Mouse (Mus musculus): ENCODE measurements around the gene Zfp628. TPM values are rescaled to one million over a fixed set of nuclear protein-coding genes. Genes with fewer than 3 reads are reported as not detected.

Zfp628 gene
- polyA plus RNA-seq, 1 experiment from 2014 or later = 4.2 TPM

DNA sequence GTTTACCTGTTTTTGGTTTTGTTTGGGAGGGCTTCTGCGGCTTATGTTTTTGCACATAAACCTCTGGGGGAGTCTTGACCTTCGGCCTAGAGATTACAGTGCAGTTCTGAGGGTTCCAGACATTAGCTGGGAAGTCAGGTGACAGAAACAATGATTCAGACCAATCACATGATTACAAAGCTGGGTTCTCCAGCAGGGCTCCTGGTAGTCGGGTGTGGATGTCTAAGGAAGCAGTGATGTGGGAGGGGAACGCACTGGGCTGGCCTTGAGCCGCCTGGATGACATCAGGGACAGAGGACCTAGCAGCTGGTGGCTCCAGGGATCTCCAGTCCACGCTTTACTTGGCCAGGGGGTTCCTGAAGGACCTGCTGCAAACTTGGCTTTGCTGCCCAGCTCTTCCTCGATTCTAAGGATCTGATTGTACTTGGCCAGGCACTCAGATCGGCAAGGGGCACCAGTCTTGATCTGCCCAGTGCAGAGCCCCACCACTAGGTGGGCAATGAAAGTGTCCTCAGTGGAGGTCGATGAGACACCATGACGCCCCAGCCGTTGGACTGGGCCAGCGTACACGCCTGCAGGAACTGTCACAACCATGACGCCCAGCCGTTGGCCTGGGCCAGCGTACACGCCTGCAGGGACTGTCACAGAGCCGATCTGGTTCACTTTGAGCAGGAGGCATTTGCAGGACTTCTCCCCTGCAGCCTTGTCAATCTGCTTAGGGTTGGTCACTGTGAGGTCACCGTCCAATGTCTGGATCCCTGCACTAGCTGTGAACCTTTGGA is 35.7 kb downstream of the Zfp628 start:
- H3K4me2 ChIP-seq (replicated peaks) = no peak overlapping the region
- no peak for ATAC-seq (ENCODE audit: low FRiP score, low read depth)
- 84% methylated on average over 19 of the region's 19 CpGs for WGBS

DNA sequence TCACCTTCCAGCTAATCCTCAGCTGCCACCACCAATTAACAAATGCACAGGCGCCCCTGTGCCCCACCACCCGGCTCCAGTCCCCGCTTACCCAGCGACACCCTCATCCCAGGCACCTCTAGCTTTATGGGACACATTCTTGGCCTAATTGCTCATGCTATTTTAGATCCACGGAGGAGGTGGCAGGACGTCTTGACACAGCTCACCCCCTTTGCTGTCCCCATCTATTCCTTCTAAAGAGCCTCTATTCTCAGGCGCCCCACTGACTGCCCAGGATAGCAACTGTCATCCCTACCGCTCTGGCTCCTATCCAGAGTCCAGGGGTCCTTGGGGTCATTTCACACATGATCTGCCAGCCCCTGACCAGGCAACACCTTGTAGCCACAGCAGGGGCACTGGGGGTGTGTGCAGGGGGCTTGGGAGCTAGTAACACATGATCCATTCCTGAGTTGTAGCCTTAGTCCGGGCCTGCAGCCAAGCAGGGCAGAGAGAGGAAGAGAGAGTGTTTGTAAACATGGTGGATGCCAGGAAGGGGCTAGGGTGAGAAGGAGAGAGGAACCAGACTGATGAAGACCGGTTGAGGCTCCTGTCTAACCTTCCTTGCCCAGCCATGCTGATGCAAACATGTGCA is 38.9 kb downstream of the Zfp628 start:
- 0 out of 2 replicates have a peak, but pooled peaks have one; percentile 33 for ATAC-seq (ENCODE audit: low FRiP score, low read depth)
- H3K4me3 ChIP-seq = no peak overlapping the region
- WGBS = 12% methylated on average over 10 of the region's 10 CpGs

More for the DNA sequence above, 35.7 kb downstream of the Zfp628 start:
- H3K9me3 ChIP-seq = no peaks in the 10 kb centered on the region
- H3K27ac ChIP-seq = no peak overlapping the region
- no peaks in the 10 kb centered on the region for H3K27me3 ChIP-seq
- peaks cover 9% of the 10 kb centered on the region for H3K4me1 ChIP-seq
- H3K4me3 ChIP-seq = no peak overlapping the region
- no peaks in the 10 kb centered on the region for H3K36me3 ChIP-seq
- H3K9ac ChIP-seq = no peak overlapping the region

DNA sequence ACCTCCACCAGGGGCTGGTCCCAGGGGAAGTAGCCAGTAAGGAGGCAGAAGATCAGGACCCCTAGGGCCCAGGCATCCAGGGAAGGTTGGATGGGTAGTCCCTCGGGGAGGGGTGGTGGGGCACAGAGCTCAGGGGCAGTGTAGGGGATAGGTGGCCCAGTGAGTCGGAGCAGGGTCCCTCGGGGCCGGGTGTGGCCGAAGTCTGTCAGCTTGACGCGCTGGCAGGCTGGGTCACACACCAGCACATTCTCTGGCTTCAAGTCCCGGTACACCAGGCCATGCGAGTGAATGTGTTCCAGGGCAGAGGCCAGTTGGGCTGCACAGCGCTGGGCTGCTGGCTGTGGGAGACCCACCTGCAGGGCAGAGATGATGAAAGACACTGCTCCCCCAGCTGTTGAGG is 42.3 kb downstream of the Zfp628 start:
- Histone ChIP-seq H3K4me1 (peaks cover 7% of the 10 kb centered on the region), H3K27me3 (no peaks in the 10 kb centered on the region), H3K27ac (no peak overlapping the region), H3K36me3 (no peaks in the 10 kb centered on the region), H3K4me2 (replicated peaks) (no peak overlapping the region), H3K9ac (no peak overlapping the region), H3K9me3 (no peaks in the 10 kb centered on the region), H3K4me3 (no peak overlapping the region)
- ATAC-seq (ENCODE audit: low FRiP score, low read depth) = no peak
- WGBS = 85% methylated on average over 10 of the region's 10 CpGs

More for the DNA sequence above, 38.9 kb downstream of the Zfp628 start:
- no peaks in the 10 kb centered on the region for H3K36me3 ChIP-seq
- H3K27me3 ChIP-seq = no peaks in the 10 kb centered on the region
- H3K27ac ChIP-seq = no peak overlapping the region
- H3K4me2 ChIP-seq (replicated peaks) = no peak overlapping the region
- H3K9ac ChIP-seq = no peak overlapping the region
- H3K4me1 ChIP-seq = peaks cover 7% of the 10 kb centered on the region
- no peaks in the 10 kb centered on the region for H3K9me3 ChIP-seq

DNA sequence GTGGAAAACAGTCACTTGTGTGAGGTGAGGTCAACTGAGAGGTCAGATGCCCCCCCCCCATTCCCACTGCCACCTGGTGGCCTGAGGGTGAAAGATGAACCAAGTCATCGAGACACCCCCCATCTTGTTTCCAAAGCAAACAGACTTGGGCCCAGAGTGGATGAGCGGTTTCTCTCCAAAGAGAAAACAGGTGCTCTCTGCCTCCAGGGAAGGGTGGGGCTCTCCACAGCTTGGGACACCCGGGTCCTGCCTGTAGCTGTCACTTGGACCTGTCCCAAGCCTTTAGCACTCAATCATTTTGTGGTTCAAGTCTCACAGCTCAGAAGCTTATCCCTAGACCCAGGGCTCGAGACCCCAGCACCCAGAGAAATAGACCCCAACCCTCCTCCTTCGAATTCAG is 48.5 kb downstream of the Zfp628 start:
- Histone ChIP-seq H3K4me2 (replicated peaks) (no peak overlapping the region), H3K27ac (no peak overlapping the region), H3K27me3 (peaks cover 7% of the 10 kb centered on the region; the same call in 1 of the 2 replicates), H3K9ac (no peak overlapping the region), H3K4me1 (no peaks in the 10 kb centered on the region; the same call in 1 of the 2 replicates), H3K9me3 (no peaks in the 10 kb centered on the region), H3K4me3 (no peak overlapping the region), H3K36me3 (no peaks in the 10 kb centered on the region)
- ATAC-seq (ENCODE audit: low FRiP score, low read depth) = no peak
- 66% methylated on average over 5 of the region's 5 CpGs for WGBS

DNA sequence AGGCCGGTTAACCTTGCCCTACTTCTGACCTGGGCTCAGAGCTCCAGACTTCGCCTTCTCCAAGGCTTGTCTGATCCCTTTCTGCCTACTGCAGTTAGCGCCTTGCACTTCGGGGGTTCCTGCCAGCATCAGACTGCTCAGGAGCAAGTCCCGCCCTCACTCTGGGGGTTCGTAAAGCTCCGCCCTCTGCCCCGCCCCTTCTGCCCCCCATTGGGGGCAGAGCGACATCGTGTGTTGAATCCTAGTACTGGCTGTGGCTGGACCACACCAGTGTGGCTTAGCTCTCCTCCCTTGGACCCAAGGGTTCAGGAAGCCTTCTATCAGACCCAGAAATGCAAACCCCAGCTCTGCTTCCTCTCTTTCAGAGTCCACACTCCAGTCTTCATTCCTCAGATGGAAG is 49.3 kb downstream of the Zfp628 start, which contains the start of gene Sbk2:
TSS of gene Sbk2 (minus strand) at position 135 of the 400 bp plus-strand sequence.
- Histone ChIP-seq H3K4me3 (peak within 1 kb of the TSS; percentile 15; the same call in 1 of the 2 replicates), H3K4me2 (replicated peaks) (0 out of 2 replicates have a peak within 1 kb of the TSS, but pooled peaks have one; percentile 31), H3K4me1 (no peaks in the 10 kb centered on the region; the same call in 1 of the 2 replicates), H3K27me3 (peaks cover 7% of the 10 kb centered on the region; the same call in 1 of the 2 replicates), H3K27ac (no peak within 1 kb of the TSS), H3K36me3 (no peaks in the 10 kb centered on the region), H3K9me3 (no peaks in the 10 kb centered on the region), H3K9ac (peak within 1 kb of the TSS; percentile 35; the same call in 1 of the 2 replicates)
- 5% methylated on average over 10 of the region's 10 CpGs for WGBS
- ATAC-seq (ENCODE audit: low FRiP score, low read depth) = peak; percentile 79

DNA sequence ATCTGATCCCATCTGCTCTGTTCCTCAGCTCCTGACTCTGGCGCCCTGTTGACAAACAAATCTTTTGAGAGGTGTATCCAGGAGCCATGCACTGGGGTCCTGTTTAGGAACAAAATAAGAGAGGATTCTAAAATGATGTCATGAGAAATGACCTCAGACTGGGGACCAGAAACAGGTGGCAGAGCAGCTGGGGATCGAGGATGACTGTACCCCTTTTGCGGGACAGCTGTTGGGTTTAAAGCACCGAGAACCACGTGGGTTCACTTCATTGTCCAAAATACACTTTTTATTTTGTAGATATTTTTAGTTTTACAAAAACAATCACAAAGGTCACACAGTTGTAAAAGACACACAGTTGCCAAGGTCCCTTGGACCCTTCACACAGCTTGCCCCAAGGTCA is 50.0 kb downstream of the Zfp628 start:
- H3K4me3 ChIP-seq = no peak overlapping the region
- H3K9me3 ChIP-seq = no peaks in the 10 kb centered on the region
- 77% methylated on average over 5 of the region's 5 CpGs for WGBS
- H3K4me1 ChIP-seq = no peaks in the 10 kb centered on the region; the same call in 1 of the 2 replicates
- H3K9ac ChIP-seq = no peak overlapping the region
- H3K27ac ChIP-seq = no peak overlapping the region
- H3K4me2 ChIP-seq (replicated peaks) = no peak overlapping the region
- H3K27me3 ChIP-seq = peaks cover 7% of the 10 kb centered on the region; the same call in 1 of the 2 replicates
- no peak for ATAC-seq (ENCODE audit: low FRiP score, low read depth)
- no peaks in the 10 kb centered on the region for H3K36me3 ChIP-seq

DNA sequence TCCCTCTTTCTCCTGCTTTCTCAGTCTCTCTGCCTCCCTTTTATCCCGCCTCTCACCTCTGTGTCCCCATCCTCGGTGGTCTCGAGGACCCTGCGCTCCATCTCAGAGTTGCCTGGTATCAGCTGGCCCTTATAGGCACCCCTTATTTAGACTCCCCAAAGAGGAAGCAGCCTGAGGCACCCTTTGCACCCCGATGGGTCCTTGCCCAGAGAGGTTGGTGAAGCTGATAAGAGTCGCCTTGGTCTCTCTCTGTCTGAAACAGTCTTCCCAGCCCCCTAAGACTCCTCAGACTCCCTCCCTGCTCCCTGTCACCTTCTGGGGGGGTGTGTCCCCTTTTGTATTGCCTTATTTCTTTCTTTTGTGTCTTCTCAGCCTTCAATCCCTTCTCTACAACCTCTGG is 56.1 kb downstream of the Zfp628 start, which contains the start of gene Sbk3:
TSS of gene Sbk3 (minus strand) at position 101 of the 400 bp plus-strand sequence.
- Histone ChIP-seq H3K9ac (no peak within 1 kb of the TSS), H3K27me3 (peaks cover 7% of the 10 kb centered on the region; the same call in 1 of the 2 replicates), H3K4me3 (no peak within 1 kb of the TSS), H3K4me1 (no peaks in the 10 kb centered on the region), H3K9me3 (no peaks in the 10 kb centered on the region), H3K4me2 (replicated peaks) (no peak within 1 kb of the TSS), H3K36me3 (no peaks in the 10 kb centered on the region), H3K27ac (no peak within 1 kb of the TSS)
- 49% methylated on average over 6 of the region's 6 CpGs for WGBS
- no peak for ATAC-seq (ENCODE audit: low FRiP score, low read depth)

Other genes starting within 250 kb of the Zfp628 start
- 93.6 and 95.4 TPM in 2 replicates for gene Hspbp1, start 230.1 kb upstream of the Zfp628 start, polyA plus RNA-seq (2015; fragmentation: Nextera tagmentation; extraction: Ambion mirVana)
- gene Brsk1, start 224.6 kb upstream of the Zfp628 start, polyA plus RNA-seq (2015; fragmentation: Nextera tagmentation; extraction: Ambion mirVana) = 2.2 and 2.3 TPM in 2 replicates
- gene Tmem150b, start 190.0 kb upstream of the Zfp628 start, polyA plus RNA-seq (2015; fragmentation: Nextera tagmentation; extraction: Ambion mirVana) = 0.13 TPM in 2 replicates
- 61.6 and 65.3 TPM in 2 replicates for gene Kmt5c, start 175.1 kb upstream of the Zfp628 start, polyA plus RNA-seq (2015; fragmentation: Nextera tagmentation; extraction: Ambion mirVana)
- gene Cox6b2, start 162.1 kb upstream of the Zfp628 start, polyA plus RNA-seq (2015; fragmentation: Nextera tagmentation; extraction: Ambion mirVana) = 67.5 and 68.6 TPM in 2 replicates
- gene Fam71e2, start 143.9 kb upstream of the Zfp628 start, polyA plus RNA-seq (2015; fragmentation: Nextera tagmentation; extraction: Ambion mirVana) = not detected in 2 replicates
- gene Il11, start 132.4 kb upstream of the Zfp628 start, polyA plus RNA-seq (2015; fragmentation: Nextera tagmentation; extraction: Ambion mirVana) = 0.26 and 0.39 TPM in 2 replicates
- gene Tmem190, start 132.3 kb upstream of the Zfp628 start, polyA plus RNA-seq (2015; fragmentation: Nextera tagmentation; extraction: Ambion mirVana) = not detected in 2 replicates
- 7.3 and 7.9 TPM in 2 replicates for gene Tmem238, start 125.6 kb upstream of the Zfp628 start, polyA plus RNA-seq (2015; fragmentation: Nextera tagmentation; extraction: Ambion mirVana)
- gene Rpl28, start 122.3 kb upstream of the Zfp628 start, polyA plus RNA-seq (2015; fragmentation: Nextera tagmentation; extraction: Ambion mirVana) = 290 and 292 TPM in 2 replicates
- 328 and 349 TPM in 2 replicates for gene Ube2s, start 102.6 kb upstream of the Zfp628 start, polyA plus RNA-seq (2015; fragmentation: Nextera tagmentation; extraction: Ambion mirVana)
- gene Shisa7, start 70.5 kb upstream of the Zfp628 start, polyA plus RNA-seq (2015; fragmentation: Nextera tagmentation; extraction: Ambion mirVana) = 0.17 and 0.33 TPM in 2 replicates
- 5.6 and 6.4 TPM in 2 replicates for gene Isoc2b, start 45.0 kb upstream of the Zfp628 start, polyA plus RNA-seq (2015; fragmentation: Nextera tagmentation; extraction: Ambion mirVana)
- 1.2 and 1.3 TPM in 2 replicates for gene Isoc2a, start 38.1 kb upstream of the Zfp628 start, polyA plus RNA-seq (2015; fragmentation: Nextera tagmentation; extraction: Ambion mirVana)
- not detected in 2 replicates for gene Gm36210, start 8.7 kb upstream of the Zfp628 start, polyA plus RNA-seq (2015; fragmentation: Nextera tagmentation; extraction: Ambion mirVana)
- 3.1 and 3.3 TPM in 2 replicates for gene Nat14, start 6.8 kb downstream of the Zfp628 start, polyA plus RNA-seq (2015; fragmentation: Nextera tagmentation; extraction: Ambion mirVana)
- 6.4 and 8.1 TPM in 2 replicates for gene Ssc5d, start 10.6 kb downstream of the Zfp628 start, polyA plus RNA-seq (2015; fragmentation: Nextera tagmentation; extraction: Ambion mirVana)
- gene Sbk2, start 49.2 kb downstream of the Zfp628 start, polyA plus RNA-seq (2015; fragmentation: Nextera tagmentation; extraction: Ambion mirVana) = 0.38 and 0.92 TPM in 2 replicates
- gene Sbk3, start 56.0 kb downstream of the Zfp628 start, polyA plus RNA-seq (2015; fragmentation: Nextera tagmentation; extraction: Ambion mirVana) = not detected in 2 replicates
- 35.3 and 38.5 TPM in 2 replicates for gene Zfp579, start 80.9 kb downstream of the Zfp628 start, polyA plus RNA-seq (2015; fragmentation: Nextera tagmentation; extraction: Ambion mirVana)
- gene Zfp524, start 99.2 kb downstream of the Zfp628 start, polyA plus RNA-seq (2015; fragmentation: Nextera tagmentation; extraction: Ambion mirVana) = 9.1 and 10.7 TPM in 2 replicates
- 44.7 and 48.6 TPM in 2 replicates for gene Fiz1, start 99.5 kb downstream of the Zfp628 start, polyA plus RNA-seq (2015; fragmentation: Nextera tagmentation; extraction: Ambion mirVana)
- gene Gm44973, start 100.3 kb downstream of the Zfp628 start, polyA plus RNA-seq (2015; fragmentation: Nextera tagmentation; extraction: Ambion mirVana) = 0.42 and 2.1 TPM in 2 replicates
- 6.0 and 8.1 TPM in 2 replicates for gene Zfp865, start 105.2 kb downstream of the Zfp628 start, polyA plus RNA-seq (2015; fragmentation: Nextera tagmentation; extraction: Ambion mirVana)
- gene Ccdc106, start 105.3 kb downstream of the Zfp628 start, polyA plus RNA-seq (2015; fragmentation: Nextera tagmentation; extraction: Ambion mirVana) = 44.9 and 47.8 TPM in 2 replicates
- 0.13 TPM in 1 of 2 replicates, not detected in the other for gene 4632433K11Rik, start 118.9 kb downstream of the Zfp628 start, polyA plus RNA-seq (2015; fragmentation: Nextera tagmentation; extraction: Ambion mirVana)
- gene Zfp784, start 123.2 kb downstream of the Zfp628 start, polyA plus RNA-seq (2015; fragmentation: Nextera tagmentation; extraction: Ambion mirVana) = 7.0 and 7.8 TPM in 2 replicates
- gene Zfp580, start 136.3 kb downstream of the Zfp628 start, polyA plus RNA-seq (2015; fragmentation: Nextera tagmentation; extraction: Ambion mirVana) = 42.1 and 42.8 TPM in 2 replicates
- 152 and 153 TPM in 2 replicates for gene U2af2, start 146.9 kb downstream of the Zfp628 start, polyA plus RNA-seq (2015; fragmentation: Nextera tagmentation; extraction: Ambion mirVana)
- gene Epn1, start 165.0 kb downstream of the Zfp628 start, polyA plus RNA-seq (2015; fragmentation: Nextera tagmentation; extraction: Ambion mirVana) = 62.2 and 64.6 TPM in 2 replicates
- not detected in 2 replicates for gene Rfpl4, start 201.7 kb downstream of the Zfp628 start, polyA plus RNA-seq (2015; fragmentation: Nextera tagmentation; extraction: Ambion mirVana)
- 0.26 and 0.31 TPM in 2 replicates for gene Rasl2-9, start 210.7 kb downstream of the Zfp628 start, polyA plus RNA-seq (2015; fragmentation: Nextera tagmentation; extraction: Ambion mirVana)
- not detected in 2 replicates for gene Vmn1r55, start 234.5 kb downstream of the Zfp628 start, polyA plus RNA-seq (2015; fragmentation: Nextera tagmentation; extraction: Ambion mirVana)